Mouse (Mus musculus) stomach, postnatal 0 days (tissue): ENCODE data around the gene Dapk2. TPM values are rescaled to one million over a fixed set of nuclear protein-coding genes. Genes with fewer than 3 reads are reported as not detected.

ENCODE experiments used
- ATAC-seq: fragments of 200-750 bp; cut with Nextera tagmentation; 2 replicates; pipeline ENCODE4 v1.8.0; 2017; ENCODE audit not compliant: low FRiP score, low TSS enrichment
- DNase-seq: peaks from one replicate; pipeline ENCODE4 v3.0.0-alpha.2; 2016; ENCODE audit warnings: low spot score
- H3K27ac ChIP-seq: fragments of 300-500 bp; sonication (generic); replicated peaks from 2 replicates; pipeline ENCODE4 v1.5.1; 2014; ENCODE audit warnings: mild to moderate bottlenecking, control low read depth
- H3K27me3 ChIP-seq: fragments of 300-500 bp; sonication (generic); 2 replicates; pipeline ENCODE4 v1.6.1; 2014; ENCODE audit warnings: low read length; ENCODE audit not compliant: control insufficient read depth, insufficient read depth
- H3K36me3 ChIP-seq: fragments of 300-500 bp; sonication (generic); 2 replicates; pipeline ENCODE4 v1.6.1; 2014; ENCODE audit warnings: low read length, mixed read lengths; ENCODE audit not compliant: control insufficient read depth, insufficient read depth
- H3K4me1 ChIP-seq: fragments of 300-500 bp; sonication (generic); replicated peaks from 2 replicates; pipeline ENCODE4 v1.6.1; 2014; ENCODE audit warnings: antibody characterized with exemption; ENCODE audit not compliant: control insufficient read depth, insufficient read depth
- H3K4me2 ChIP-seq: fragments of 300-500 bp; sonication (generic); replicated peaks from 2 replicates; pipeline ENCODE4 v1.6.1; 2014; ENCODE audit warnings: low read depth, mild to moderate bottlenecking, control low read depth, moderate library complexity
- H3K4me3 ChIP-seq: fragments of 300-500 bp; sonication (generic); 2 replicates; pipeline ENCODE4 v1.5.1; 2014; ENCODE audit warnings: low read depth, low read length, control low read depth
- H3K9ac ChIP-seq: fragments of 300-500 bp; sonication (generic); 2 replicates; pipeline ENCODE4 v1.6.1; 2014; ENCODE audit warnings: mild to moderate bottlenecking, low read length, control low read depth, mixed read lengths
- H3K9me3 ChIP-seq: fragments of 300-500 bp; sonication (generic); 2 replicates; pipeline ENCODE4 v1.6.1; 2016; ENCODE audit warnings: low read length; ENCODE audit not compliant: control insufficient read depth
- CTCF ChIP-seq: IDR thresholded peaks from 2 replicates; pipeline ENCODE4 v1.5.1; 2016; ENCODE audit warnings: antibody characterized with exemption, low read depth, mild to moderate bottlenecking, moderate library complexity
- EP300 ChIP-seq: optimal IDR thresholded peaks from 2 replicates; pipeline ENCODE3; 2016; ENCODE audit warnings: antibody characterized with exemption
- WGBS: fragments of 180-500 bp; shearing (Covaris S2); extraction: QIAGEN DNeasy Blood & Tissue Kit; methylation state at CpG from one replicate; pipeline ENCODE4 v1.1.7; 2014; 5-methylcytosine and 5-hydroxymethylcytosine counted together
- polyA plus RNA-seq: library from polyadenylated mRNA; unstranded; fragments of >200 nt; fragmentation: Nextera tagmentation; extraction: Ambion mirVana; gene quantifications from 2 replicates; pipeline ENCODE4 v1.2.1, GENCODE M21; 2015

Dapk2 gene
- polyA plus RNA-seq, 1 experiment from 2014 or later: 11.8 TPM

GRCm38 (mm10) chr9:66146141-66146540 lies 11.9 kb upstream of the Dapk2 start:
- TF ChIP-seq EP300 (no peak), CTCF (no peak)
- no peak overlapping the region for H3K4me2 ChIP-seq

GRCm38 (mm10) chr9:66152011-66152410 lies 6.0 kb upstream of the Dapk2 start:
- TF ChIP-seq CTCF (no peak), EP300 (no peak)
- no peaks in the 10 kb centered on the region for H3K9me3 ChIP-seq
- no peak for ATAC-seq

More at GRCm38 (mm10) chr9:66146141-66146540, 11.9 kb upstream of the Dapk2 start:
- Histone ChIP-seq H3K9me3 (no peaks in the 10 kb centered on the region), H3K4me1 (no peaks in the 10 kb centered on the region), H3K27ac (no peak overlapping the region), H3K9ac (no peak overlapping the region), H3K36me3 (no peaks in the 10 kb centered on the region), H3K27me3 (no peaks in the 10 kb centered on the region), H3K4me3 (no peak overlapping the region)
- no peak for ATAC-seq
- DNase-seq: no peak

GRCm38 (mm10) chr9:66153594-66153993 lies 4.4 kb upstream of the Dapk2 start:
- ATAC-seq: peak; percentile 33
- TF ChIP-seq CTCF (no peak), EP300 (no peak)

More at GRCm38 (mm10) chr9:66152011-66152410, 6.0 kb upstream of the Dapk2 start:
- H3K4me3 ChIP-seq: no peak overlapping the region
- no peak overlapping the region for H3K27ac ChIP-seq
- DNase-seq: no peak
- WGBS: 57% methylated on average over 9 of the region's 9 CpGs
- H3K36me3 ChIP-seq: no peaks in the 10 kb centered on the region
- no peaks in the 10 kb centered on the region for H3K4me1 ChIP-seq
- no peaks in the 10 kb centered on the region for H3K27me3 ChIP-seq
- H3K4me2 ChIP-seq: no peak overlapping the region
- no peak overlapping the region for H3K9ac ChIP-seq

GRCm38 (mm10) chr9:66154013-66154412 lies 4.0 kb upstream of the Dapk2 start:
- H3K9ac ChIP-seq: no peak overlapping the region
- H3K9me3 ChIP-seq: no peaks in the 10 kb centered on the region
- no peaks in the 10 kb centered on the region for H3K27me3 ChIP-seq
- H3K4me3 ChIP-seq: no peak overlapping the region
- H3K27ac ChIP-seq: no peak overlapping the region
- H3K4me2 ChIP-seq: no peak overlapping the region
- TF ChIP-seq CTCF: no peak
- TF ChIP-seq EP300: no peak
- no peaks in the 10 kb centered on the region for H3K36me3 ChIP-seq
- ATAC-seq: no peak
- no peaks in the 10 kb centered on the region for H3K4me1 ChIP-seq
- WGBS: 86% methylated on average over 9 of the region's 9 CpGs
- no peak for DNase-seq

More at GRCm38 (mm10) chr9:66153594-66153993, 4.4 kb upstream of the Dapk2 start:
- H3K4me3 ChIP-seq: no peak overlapping the region
- H3K4me2 ChIP-seq: no peak overlapping the region
- no peaks in the 10 kb centered on the region for H3K36me3 ChIP-seq
- H3K9ac ChIP-seq: no peak overlapping the region
- no peak overlapping the region for H3K27ac ChIP-seq
- H3K9me3 ChIP-seq: no peaks in the 10 kb centered on the region
- 79% methylated on average over 6 of the region's 6 CpGs for WGBS
- H3K27me3 ChIP-seq: no peaks in the 10 kb centered on the region
- no peaks in the 10 kb centered on the region for H3K4me1 ChIP-seq
- peak; percentile 29 for DNase-seq

- Histone ChIP-seq H3K4me3 (no peak overlapping the region), H3K27ac (no peak overlapping the region), H3K9me3 (no peaks in the 10 kb centered on the region), H3K4me2 (no peak overlapping the region), H3K4me1 (no peaks in the 10 kb centered on the region), H3K9ac (no peak overlapping the region), H3K27me3 (no peaks in the 10 kb centered on the region), H3K36me3 (no peaks in the 10 kb centered on the region)
- ATAC-seq (no peak), DNase-seq (no peak)
- TF ChIP-seq EP300: no peak
- peak; percentile 54 for TF ChIP-seq CTCF
- WGBS: 81% methylated on average over 1 of the region's 1 CpGs
Measured at GRCm38 (mm10) chr9:66155534-66155933, 2.5 kb upstream of the Dapk2 start.

- 80% methylated on average over 6 of the region's 6 CpGs for WGBS
- DNase-seq (no peak), ATAC-seq (no peak)
- H3K4me1 ChIP-seq: no peaks in the 10 kb centered on the region
- no peaks in the 10 kb centered on the region for H3K9me3 ChIP-seq
- no peak overlapping the region for H3K4me2 ChIP-seq
- no peaks in the 10 kb centered on the region for H3K27me3 ChIP-seq
- H3K4me3 ChIP-seq: no peak overlapping the region
- no peaks in the 10 kb centered on the region for H3K36me3 ChIP-seq
- H3K27ac ChIP-seq: no peak overlapping the region
- no peak overlapping the region for H3K9ac ChIP-seq
- no peak for TF ChIP-seq CTCF
- TF ChIP-seq EP300: no peak
Measured at GRCm38 (mm10) chr9:66158885-66159430, 935 bp downstream of the Dapk2 start.
